Mouse (Mus musculus) layer of hippocampus, adult 9-11 months (tissue): Measurements from ENCODE around the gene Slc8a1.

Source experiments
- DNase-seq: peaks from one replicate; pipeline ENCODE4 v3.0.0; 2022

Slc8a1 gene

DNA sequence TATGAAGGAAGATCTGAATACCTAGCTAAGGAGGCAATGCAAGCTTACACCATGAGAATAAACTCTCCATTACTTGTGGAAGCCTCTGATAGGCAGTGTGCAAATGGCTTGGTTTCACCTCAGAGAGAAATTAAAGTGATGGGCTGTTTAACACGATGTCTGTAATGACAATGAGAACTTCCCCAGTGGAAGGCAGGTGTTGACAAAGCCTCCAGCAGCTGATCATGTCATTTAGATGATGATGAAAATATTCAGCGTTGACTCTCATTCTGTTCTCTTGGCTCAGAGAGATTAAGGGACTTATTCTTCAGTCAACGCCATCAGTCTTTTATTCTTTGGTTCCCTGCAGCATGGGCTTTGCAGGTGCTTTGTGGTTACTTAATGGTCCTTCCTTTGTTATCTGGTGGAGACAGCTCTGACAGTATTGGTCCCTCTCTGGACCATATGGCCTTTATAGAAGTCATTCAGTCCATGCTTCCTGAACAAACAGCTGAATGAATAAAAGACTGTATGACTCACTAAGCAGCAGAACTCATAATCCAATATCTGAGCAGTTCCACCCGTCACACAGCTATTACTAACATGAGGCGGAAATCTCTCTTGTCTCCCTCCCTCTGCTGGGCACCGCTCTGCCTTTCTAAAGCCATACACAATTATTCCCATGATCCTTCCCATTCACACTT lies 184.0 kb downstream of the Slc8a1 start:
- no peak for DNase-seq

DNA sequence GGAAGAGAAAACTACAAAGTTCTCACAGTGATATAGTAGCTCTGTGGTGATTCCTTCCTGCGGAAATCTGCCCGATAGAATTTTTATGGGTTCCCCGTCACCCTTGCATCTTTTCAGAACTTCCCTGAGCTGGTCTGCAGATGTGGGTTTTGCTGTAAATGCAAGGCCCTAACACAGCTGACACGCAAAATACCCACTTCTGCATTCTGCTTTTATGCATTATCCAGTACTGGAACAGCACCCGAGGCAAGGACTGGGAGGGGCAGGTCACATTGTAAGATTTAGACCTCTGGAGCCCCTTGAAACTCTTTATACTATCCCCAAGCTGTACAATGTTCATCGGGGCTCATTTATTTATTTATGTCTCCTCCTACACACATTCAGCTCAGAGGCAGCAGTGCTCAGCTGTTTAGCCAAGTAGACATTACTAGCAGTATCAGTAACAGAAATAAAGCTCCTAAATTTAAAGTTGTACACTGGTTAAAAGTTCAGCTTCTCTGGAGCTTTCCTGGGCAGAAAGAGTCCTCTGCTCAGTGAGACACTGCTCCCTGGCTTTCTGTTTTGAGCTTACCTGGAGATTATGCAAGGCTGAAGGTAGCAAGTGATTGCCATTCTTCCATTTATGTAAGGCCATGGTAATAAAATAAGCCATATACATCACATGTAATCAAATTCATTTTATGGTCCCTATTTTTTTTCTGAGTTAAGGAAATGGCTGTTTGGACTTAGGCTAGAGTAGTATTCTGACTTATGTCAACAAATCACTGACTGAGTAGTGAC lies 186.1 kb downstream of the Slc8a1 start:
- no peak for DNase-seq

DNA sequence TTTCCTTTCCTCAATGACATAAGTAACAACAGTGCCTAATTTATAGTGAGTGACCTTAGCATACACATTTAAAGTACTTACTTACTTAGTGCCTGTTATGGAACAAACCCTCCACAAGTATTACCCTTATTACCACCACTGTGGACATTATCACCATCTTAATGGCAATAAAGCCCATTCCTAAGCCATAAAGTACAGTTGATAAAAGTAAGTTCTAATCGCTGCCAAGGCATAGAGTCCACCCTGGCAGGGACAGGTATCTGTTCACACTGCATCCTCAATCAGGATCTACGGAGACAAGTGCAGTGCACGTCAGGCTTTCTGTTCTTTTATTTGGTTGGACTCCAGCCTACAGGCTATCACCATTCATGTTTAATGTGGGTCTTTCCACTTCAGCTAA lies 187.3 kb downstream of the Slc8a1 start:
- DNase-seq, result no peak

DNA sequence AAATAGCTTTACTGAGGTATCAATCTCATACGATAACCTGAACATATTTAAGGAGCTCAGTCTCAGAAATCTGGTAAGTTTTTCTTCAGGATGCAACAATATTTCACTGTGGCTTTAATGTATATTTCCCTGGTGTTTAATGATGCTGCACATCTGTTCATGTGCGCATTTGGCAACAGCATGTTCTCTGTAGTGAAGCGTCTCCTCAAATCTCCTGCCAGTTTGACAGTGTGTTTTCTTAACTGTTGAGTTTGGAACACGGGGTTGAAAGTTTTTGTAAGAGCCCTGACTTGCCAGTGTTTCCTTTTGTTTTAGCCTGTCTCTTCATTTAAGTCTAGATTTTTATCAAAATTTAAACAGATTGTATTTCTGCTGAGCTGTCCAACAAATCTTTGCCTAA lies 190.2 kb downstream of the Slc8a1 start:
- DNase-seq, result no peak

DNA sequence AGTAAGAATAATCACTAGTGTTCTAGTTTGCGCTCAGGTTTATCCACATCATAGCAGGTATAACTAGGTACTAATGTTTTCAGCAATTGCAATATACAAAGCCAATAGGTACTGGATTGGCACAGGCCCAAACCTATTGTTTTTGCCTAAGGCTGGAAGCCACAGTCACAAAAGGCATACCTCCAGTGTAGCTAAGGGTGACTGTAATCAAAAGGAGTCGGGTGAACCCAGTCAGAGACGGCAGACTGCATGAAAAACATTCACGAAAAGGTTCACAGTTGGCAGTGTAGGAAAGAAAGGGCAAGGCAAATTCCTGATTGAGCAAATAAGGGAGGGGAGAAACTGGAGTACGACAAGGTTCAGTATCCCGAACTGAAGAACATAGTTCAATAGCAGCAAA lies 191.7 kb downstream of the Slc8a1 start:
- no peak for DNase-seq

DNA sequence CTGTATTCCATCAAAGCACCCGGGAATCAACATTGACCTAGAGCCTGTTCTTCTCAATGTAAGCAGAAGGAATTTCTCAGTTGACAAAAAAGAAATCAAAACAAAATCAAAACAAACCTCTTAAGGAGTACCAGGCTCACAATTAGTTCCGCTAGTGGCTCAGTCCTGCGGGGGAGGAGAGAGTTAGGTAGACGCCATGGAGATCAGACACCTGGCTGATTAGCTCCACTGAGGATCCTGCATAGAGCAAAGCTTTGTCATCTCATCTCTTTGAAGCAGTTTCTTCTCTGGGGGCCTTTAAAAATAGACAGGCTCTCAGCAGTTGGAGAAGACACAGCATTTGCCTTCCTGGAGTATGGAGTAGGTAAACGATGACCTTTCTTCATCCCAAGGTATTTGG lies 192.2 kb downstream of the Slc8a1 start:
- no peak for DNase-seq

DNA sequence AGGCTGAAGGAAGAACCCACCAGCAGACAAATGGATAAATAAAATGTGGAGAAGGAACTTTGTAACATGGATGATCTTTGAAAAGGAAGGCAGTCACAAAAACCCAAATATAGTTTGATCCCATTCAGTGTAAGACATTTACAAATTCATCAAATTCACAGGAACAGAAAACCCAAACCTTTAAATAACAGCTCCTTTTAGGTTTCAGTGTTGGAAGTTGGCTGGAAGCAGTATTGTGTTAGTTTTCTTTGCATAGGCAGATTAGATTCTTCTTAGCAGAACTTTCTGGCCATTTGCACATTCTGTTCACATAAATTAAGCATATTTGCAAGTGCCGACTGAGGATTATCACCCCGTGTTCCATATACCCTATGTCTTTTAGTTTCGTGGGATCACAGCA lies 193.3 kb downstream of the Slc8a1 start:
- no peak for DNase-seq

DNA sequence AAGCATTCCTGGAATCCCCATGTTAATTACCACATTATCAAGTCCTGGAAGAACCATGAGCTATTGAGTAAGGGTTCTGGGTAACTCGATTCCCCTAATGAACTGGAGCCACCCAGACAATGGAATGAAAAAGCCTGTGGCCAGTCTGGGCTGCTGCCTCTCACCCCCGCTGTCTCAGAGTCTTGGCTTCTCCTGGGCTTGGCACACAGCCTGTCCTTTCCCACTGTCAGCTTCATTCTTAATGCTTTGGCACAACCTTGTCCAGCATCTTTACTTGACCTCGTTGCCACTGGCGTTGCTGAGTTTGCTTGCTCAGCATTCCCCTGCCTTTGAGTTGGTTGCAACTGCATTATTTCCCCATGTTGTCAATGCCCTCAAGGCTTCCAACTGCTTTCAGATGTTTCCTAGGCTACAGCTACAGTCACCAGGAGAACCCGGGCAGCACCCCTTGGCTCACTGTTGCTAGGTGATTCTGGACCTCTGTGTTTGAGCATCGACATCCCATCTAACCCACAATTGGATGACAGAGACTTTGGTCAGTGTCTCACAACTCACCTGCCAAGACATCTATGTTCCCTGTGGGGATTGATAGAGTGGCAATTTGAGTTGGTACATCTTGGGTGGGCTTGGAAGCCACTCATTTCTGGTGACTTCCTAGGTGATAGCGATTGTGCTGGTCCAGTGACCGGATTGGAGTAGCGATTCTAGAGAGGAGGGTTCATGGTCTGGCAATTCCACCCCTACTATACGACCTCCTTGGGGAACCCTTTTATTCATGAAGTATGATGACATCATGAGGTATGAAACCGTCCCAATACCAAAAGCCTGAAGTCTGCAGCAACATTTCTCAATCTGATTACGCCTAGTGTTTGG lies 195.6 kb downstream of the Slc8a1 start:
- DNase-seq, result peak; percentile 47

DNA sequence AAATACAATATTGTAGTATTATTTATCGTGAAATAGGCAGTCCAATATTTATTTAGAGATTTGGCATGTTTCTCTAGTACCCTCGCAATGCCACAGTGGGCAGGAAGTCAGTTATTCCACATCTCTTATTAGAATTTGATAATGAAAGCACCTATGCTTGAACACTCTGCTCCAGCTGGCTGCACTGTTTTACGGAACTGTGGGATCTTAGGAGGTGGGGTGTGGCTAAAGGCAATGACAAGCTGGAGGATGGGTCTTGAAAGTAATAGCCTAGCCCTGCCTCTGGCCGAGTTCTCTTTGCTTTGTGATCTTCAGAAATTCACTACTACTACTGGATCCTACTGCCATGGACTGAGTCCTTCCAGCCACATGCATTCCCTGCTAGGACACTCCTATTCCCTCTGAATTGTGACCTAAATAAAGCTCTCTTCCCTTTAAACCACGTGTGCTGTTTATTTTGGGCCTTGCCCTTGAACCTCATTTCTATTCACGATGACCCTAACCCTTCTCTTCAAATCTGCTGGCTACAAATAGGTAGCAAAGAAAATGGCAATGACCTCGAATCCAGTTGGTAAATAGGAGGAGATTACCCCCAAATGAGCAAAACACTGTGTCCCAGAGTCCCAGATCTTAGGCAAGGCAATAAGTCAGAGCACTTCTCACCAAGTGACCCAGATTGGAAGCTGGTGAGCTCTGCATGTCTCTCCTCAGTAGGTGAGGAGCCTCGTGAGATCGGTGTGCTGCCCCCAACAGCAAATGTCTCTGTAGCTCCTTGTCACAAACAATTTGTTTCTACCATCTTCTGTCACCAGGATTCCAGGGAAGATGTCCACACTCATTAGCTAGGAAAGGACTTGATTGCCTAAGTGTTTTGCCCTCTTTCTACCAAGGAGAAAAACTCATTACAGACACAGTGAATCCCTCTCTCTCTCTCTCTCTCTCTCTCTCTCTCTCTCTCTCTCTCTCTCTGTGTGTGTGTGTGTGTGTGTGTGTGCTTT lies 199.7 kb downstream of the Slc8a1 start:
- DNase-seq, result no peak

DNA sequence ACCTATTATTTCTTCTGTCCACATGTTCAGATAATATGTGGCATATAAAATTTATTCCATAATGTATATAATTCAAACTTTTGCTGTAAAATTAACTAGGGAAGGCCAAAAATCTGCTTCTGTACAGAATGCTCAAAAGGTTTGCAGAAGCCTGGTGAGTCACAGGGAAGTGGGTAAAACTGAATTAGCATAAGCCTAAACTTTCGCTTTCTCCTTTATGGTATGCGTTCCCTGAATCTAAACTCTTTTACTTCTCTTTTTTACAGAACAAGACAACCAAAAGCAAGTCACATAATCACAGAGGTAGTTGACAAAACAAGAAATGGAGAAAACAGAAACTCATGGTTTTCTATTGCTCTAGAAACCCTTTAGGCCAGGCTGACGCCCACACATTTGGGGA lies 202.1 kb downstream of the Slc8a1 start:
- no peak for DNase-seq

DNA sequence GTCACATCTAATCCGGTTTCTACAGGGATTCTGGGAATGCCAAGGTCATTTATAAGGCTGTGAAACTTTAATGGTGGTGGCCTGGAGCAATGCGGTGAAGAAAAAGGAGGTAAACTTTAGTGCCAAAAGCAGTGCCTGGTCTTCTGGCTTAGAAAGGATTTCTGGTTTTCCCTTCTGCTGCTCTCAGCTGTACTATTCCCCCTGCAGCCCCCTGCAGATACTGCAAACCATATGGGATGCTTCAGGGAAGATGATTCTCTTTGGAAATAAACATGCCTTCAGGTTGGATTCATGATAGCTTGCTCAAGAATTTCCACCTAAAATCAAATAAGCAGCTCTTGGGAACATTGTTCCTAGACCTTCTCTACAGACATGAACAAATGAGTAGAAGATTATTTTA lies 208.3 kb downstream of the Slc8a1 start:
- DNase-seq, result no peak

DNA sequence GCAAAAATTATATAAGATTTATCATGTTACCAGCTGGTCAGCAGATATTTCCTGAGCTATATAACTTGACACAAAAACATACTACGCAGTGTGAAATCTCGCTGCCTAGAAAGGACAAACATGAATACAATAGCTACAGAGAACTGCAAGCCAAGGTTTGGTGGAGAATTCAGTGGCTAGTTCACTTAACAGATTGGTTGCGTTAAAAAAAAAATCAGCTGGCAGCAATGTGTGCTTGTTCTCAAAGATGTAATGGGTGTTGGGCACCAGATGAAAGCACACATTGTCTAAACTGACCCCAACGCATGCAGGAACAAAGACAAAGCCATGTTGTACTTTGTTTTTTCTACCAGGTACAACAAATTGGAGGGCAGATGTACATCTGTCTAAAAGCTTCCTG lies 209.2 kb downstream of the Slc8a1 start:
- peak; percentile 22 for DNase-seq

DNA sequence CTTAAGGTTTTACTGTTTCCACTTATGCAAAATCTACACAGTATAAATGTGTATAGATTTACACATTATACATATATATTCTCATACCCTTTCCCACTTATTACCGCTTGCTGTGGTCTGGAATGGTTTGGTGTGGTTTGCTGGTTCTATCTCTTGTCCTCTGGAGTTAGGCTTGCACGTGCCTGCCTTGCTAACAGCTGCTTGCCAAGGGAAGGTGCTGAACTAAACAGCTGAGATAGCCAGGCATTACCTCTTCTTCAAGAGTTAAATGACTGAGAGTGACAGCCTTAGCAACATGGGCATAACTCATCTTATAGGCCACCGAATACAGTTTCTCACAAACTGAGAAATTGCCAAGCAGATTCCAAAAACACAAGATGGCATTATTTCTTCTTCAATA lies 211.7 kb downstream of the Slc8a1 start:
- no peak for DNase-seq

DNA sequence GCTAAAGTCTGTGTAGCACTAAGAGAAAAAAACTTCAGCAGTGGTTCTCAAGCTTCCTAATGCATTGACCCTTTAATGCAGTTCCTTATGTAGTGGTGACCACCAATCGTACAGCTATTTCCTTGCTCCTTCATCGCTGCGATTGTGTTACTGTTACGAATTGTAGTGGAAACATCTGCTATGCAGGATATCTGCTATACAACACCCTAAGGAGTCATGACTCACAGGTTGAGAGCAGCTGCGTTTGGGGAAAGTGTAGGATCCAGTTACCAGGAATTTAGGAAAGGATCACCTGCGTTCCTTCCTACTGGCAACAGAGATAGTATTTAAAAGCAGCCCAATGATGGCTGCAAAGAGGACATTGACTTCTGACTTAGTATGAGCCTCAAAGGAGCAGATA lies 213.4 kb downstream of the Slc8a1 start:
- DNase-seq, result no peak

DNA sequence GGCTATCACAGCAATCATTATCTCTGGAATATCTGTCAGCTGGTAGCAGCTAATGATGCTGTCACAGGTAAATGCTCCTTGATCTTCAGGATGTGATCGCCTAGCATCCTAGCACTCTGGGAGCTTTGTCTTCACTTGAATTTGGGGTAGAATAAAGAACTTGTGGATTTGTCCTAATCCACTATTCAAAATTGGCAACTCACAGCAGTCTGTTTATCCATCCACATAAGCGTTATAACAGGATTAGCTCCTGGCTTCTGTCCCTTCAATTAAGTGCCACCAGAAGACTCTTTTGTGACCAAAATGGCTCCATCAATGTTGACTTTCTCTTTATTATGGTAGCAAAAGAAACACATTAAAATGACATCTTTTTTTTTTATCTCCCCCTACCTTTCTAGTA lies 214.2 kb downstream of the Slc8a1 start:
- no peak for DNase-seq

DNA sequence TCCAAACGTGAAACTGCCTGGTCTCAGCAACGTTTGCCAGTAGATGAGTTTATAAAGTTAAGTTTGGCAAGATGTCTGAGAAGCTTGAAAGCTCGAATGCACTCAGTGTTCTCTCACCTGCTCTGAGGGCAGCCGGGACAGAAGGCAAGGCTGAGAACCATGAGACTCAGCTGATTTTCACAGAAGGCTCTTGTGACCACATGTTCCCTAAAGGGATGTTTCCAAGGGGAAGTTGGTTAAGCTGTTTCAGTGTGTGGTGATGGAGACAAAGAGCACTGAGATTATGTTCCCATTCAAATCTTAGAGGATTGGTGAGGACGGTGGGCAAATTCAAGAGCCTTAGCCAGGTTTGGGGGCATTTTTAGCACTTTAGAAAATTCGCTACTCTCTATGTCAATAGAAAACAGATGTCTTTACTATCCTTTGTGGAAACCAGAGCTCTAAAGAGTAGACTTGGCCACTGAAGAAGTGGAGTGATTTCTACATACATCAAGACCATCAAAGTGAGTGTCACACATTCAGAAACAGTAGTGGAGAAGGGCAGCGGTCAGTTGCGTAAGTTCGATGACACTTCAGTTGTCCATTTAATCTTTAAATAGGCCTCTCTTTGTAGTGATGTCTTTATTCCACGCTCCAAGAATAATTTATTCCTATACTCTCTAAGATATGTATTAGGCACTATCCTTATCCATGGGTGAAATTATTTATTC lies 219.7 kb downstream of the Slc8a1 start:
- no peak for DNase-seq

DNA sequence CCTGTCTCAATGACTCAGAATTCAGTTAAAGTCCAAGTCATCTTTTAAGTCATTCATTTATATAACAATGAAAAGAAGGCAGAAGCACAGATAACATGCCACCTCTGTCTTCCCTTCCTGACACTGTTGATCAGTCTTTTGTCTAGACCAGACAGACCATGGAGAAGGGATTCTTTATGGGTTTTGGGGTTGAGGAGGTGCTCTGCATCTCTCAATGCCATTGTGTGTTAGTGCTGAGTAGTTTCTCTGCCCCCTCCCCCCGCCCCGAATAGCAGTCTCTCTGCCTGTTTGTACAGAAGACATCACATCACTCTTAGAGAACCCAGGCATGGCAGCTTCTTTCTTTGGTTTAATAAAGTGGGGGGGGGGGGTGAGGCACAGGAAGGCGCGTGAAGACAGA lies 222.0 kb downstream of the Slc8a1 start:
- DNase-seq, result no peak

DNA sequence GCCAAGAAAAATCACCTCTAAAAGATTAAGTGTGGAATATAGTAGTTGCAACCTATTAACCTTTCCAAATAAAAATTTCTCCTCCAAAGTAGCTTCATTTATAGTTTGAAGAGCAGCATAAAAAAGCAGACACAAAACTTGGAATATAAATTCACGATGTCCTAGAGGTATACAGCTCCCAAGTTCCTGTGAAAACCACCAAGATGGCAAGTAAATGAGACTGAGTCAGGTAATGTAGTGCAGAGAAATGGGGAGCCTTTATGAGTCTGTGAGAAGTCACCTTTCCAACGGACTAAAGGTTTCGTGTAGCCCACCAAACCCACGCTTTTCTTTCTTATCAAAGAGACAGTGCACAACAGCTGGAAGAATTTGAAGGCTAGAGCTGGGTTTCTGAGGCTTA lies 224.2 kb downstream of the Slc8a1 start:
- DNase-seq, result no peak

DNA sequence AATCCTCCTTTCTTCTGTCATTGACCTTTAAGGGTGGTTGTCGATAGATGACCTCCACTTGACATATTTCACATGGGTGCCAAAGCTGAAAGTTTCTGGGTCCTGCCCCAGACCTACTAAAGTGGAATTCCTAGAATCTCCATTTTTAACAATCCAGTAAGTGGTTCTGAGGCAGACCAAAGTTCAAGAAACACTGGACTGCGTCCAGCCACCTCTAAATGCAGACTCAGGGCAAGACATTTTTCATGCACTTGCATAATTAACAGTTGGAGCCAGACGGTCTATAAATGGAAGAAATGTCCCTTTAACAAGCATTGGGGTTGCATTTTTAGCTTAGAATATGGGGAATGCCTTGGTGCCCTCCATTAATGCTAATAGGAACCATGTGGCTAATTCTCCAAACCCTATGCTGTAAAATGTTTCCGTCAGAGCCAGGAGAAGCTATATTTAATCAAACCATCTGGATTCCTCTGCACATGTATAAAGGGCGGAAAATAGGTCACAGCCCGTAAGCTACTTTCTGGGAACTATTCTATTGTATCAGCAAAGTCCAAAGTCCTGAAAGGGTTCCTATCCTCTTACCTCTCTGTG lies 224.7 kb downstream of the Slc8a1 start:
- DNase-seq, result no peak

DNA sequence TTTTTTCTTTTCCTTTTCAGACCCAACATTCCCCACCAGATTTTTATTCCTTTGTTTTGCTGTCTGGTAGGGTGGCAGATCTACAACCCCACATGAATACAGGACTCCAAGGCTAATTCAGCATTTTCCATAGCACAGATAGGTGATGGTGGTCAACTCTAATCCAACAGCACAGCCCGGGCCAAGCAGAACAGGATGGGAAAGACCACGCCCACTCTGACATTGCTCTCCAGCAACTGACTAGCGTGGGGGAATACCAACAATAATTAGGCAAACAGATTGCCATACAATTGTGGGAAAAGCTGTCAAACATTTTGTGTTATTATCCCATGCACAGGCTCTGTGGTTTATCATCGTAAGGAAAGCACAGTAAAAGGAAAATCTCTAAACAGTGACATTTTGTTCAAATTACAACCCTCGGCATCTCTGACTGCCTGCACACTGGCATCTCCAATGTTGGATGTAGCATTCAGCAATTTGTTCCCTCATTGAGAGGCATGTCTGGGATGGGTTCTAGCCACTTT lies 233.0 kb downstream of the Slc8a1 start:
- DNase-seq, result peak; percentile 30

DNA sequence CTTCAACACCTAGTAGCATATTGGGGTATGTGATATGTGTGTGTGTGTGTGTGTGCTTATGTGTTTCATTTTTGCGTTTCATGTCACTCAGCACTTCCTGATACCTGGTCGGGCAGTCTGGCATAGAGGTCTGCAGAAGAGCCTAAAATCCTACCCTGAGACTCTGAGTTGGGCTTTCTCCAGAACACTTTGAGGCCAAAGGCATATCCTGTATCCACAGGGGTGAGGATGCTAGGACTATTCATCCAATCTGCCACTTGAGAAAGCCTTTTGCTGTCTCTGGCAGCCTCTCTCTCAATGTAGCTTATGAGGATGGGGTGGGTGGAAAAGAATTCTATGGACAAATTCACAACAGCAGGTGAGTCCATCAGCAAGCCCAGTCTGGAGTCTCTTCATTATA lies 234.1 kb downstream of the Slc8a1 start:
- DNase-seq, result no peak
